Mouse (Mus musculus): Measurements from ENCODE around the gene Edc4.

Edc4 gene

GRCm38 (mm10) chr8:105866364-105867029 is 14.2 kb upstream of the Edc4 start:
- no peak for DNase-seq (ENCODE audit: low read depth in 1 of 2, low spot score in 2 of 2)

DNA sequence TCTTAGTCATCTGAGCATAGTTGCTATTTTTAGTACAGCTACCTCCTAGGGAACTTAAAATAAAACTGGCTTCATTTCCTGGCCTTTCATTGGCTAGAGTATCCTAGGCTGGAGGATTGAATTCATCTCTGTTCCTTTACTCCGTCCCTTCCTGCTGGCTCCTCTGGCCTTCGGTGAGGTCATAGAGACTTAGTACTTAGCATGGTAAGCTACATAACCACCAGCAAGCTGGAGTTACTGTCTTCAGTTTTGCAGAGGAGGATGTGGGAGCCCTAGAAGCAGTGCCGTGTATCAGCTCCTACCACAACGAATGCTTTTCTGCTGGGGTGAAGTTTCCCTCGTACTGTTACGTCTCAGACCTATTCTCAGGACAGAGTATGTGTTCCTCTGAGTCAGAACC is 6.4 kb upstream of the Edc4 start:
- no peak for DNase-seq (ENCODE audit: low read depth in 1 of 2, low spot score in 2 of 2)

DNA sequence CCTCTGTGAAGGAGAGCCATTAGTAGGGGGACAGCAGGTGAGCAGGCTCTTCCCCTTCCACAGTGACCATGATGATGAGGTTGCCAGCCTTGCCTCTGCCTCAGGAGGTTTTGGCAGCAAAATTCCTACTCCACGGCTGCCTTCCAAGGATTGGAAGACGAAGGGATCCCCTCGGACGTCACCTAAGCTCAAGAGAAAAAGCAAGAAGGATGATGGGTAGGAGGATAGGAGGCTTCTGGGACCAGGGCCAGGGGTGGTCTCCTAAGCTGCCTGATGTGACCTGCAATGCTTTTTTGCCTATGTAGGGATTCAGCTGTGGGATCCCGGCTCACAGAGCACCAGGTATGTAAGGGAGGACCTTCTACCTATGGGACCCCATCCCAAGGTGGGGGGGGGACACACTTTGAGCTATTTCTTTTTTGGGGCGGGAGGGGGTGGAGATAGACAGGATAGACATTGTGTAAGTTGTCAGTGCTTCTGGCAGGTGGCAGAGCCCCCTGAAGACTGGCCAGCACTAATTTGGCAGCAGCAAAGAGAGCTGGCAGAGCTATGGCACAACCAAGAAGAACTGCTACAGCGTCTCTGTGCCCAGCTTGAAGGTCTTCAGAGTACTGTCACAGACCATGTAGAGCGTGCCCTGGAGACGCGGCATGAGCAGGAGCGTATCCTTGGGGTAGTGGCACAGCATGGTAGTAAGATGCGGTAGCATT is 9.2 kb downstream of the Edc4 start:
- no peak for DNase-seq (ENCODE audit: low read depth in 1 of 2, low spot score in 2 of 2)

DNA sequence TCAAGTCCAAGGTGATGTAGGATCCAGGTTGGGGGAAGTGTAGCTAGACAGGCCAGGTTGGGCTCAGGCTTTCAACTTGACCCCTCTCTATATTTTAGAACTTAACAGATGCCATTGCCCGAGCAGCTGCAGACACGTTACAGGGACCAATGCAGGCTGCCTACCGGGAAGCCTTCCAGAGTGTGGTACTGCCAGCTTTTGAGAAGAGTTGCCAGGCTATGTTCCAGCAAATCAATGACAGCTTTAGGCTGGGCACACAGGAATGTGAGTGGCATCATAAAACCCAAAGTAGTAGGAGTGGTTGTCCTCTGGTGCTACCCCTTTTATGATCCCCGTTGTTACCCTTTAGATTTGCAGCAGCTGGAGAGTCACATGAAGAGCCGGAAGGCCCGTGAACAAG is 10.2 kb downstream of the Edc4 start:
- DNase-seq (ENCODE audit: low read depth in 1 of 2, low spot score in 2 of 2), result no peak

DNA sequence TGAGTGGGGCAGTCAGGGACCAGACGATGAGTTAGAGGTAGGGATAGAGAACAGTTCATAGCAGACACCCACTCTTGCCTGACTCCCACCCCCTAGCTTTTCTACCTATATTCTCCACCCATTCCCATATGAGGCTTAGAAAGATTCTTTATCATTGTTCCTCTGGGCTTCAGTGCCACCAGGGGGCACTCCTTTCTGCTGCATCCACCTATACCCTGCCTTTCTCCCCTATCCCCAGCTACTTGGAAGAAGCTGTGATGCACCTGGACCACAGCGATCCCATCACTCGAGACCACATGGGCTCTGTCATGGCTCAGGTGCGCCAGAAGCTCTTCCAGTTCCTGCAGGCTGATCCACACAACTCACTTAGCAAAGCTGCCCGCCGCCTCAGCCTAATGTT is 11.8 kb downstream of the Edc4 start:
- DNase-seq (ENCODE audit: low read depth in 1 of 2, low spot score in 2 of 2), result no peak

- DNase-seq (ENCODE audit: low read depth in 1 of 2, low spot score in 2 of 2), result no peak
Measured at GRCm38 (mm10) chr8:105893339-105893738, 12.7 kb downstream of the Edc4 start, which contains the start of gene Nrn1l. Gene Nrn1l (plus strand): TSS chr8:105893567.

GRCm38 (mm10) chr8:105897801-105898480 is 17.3 kb downstream of the Edc4 start:
- DNase-seq (ENCODE audit: low read depth in 1 of 2, low spot score in 2 of 2), result no peak

DNA sequence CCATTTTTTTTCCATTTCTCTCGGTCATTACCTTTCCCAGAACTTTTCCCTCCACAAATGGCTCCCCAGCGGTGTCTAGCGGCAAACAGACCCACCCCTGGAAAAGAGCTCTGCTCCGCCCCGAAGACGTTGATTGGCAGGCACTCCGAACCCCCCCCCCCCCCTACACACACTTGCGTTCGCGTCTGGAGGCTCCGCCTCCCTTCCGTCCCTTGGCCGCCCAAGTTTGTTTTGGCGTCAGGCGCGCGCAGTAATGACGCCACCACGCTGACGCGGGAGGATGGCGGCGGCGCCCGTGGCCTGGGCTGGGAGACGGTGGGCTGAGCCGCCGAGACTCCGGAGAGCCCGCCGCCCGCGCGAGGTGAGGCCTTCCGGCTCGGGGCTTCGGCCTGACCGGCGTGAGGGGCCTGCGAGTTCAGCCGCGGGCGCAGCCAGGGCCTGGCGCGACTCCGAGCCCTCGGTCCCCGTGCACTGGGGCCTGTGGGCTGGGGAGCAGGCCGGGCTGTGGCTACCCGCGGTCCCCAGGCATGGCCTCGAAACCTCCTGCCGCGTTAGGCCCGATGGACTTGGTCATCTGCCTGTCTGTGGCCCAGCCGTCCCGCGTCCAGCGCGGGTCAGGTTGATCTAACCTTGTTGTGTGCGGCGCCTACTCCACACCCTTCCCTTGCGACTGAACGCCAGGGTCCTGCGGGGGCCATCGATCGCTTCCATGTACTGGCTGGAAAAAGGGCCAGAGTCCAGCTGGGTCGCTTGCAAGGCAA is 19.7 kb downstream of the Edc4 start, which contains the start of gene Pskh1:
Gene Pskh1 (plus strand): TSS at position 262 of the 761 bp plus-strand sequence.
- DNase-seq (ENCODE audit: low read depth in 1 of 2, low spot score in 2 of 2), result peak; percentile 75 to 88

DNA sequence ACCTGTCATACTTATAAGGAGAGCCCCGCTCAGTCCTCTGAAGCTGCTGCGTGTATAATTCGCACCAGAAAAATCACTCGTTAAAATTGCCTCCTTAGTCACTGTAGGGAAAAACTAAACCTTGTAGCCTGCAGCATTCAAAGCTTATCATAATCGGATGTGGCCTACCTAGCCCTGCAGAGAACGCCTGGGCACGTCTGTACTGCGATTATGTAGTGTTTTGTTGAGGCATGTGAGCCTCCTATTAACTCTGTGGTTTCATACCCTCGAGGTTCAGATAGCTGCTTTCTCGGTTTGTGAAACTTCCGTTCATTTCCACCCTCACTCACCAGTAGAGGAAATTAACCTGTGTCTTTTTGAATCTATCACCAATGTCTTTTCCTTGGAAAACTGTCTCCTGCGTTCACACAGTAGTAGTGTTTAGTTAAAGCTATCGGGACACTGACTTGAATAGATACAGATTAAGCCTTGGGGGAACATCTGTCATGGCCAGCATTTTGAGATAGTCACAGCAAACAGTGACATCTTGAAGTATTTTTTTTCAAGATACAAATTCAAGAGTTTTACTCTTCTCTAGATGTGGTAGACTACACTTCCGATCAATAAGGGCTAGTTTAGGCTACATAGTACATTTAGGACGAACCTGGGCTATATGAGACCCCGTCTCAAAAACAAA is 20.4 kb downstream of the Edc4 start:
- DNase-seq (ENCODE audit: low read depth in 1 of 2, low spot score in 2 of 2), result no peak

GRCm38 (mm10) chr8:105919390-105919789 is 38.7 kb downstream of the Edc4 start:
- DNase-seq (ENCODE audit: low read depth in 1 of 2, low spot score in 2 of 2), result no peak

- no peak for DNase-seq (ENCODE audit: low read depth in 1 of 2, low spot score in 2 of 2)
Measured at GRCm38 (mm10) chr8:105925123-105925522, 44.4 kb downstream of the Edc4 start.

DNA sequence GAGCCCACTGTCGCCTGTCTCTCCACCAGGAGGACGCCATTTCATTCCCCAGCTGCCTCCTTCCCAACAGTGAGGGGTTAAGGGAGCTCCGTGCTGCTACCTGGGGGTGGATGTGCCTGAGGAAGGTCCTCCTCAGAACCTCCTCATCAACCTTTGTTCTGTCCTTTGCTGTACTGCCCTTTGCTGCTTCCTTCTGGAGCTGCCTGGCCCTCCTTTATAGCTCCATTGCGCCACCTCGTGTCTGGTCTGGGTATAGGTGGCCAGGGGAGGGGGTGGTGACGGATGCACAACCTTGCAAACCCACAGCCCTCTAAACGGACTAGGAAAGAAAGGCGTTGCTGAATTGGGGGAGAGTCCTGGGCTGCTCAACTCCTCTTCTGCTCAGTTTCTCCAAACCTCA is 49.9 kb downstream of the Edc4 start:
- peak; percentile 23 to 75 for DNase-seq (ENCODE audit: low read depth in 1 of 2, low spot score in 2 of 2)

DNA sequence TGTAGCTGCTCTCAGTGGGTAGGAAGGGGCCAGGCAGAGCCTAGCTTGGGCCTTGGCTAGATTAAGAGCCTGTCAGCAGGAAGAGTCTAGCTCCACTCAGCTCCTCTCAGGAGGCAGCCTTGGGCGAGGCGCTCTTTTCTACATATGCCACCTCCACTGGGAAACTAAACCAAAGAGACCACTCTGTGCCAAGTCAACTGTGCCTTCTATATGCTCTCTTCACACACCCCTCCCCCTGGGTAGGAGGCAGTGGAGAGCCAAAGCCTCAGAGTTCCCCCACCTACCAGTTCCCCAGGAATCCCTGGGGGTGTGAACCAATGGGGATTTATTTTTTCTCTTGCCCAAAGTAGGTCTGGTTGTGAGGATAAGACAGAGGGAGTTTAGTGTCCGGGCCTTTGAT is 50.6 kb downstream of the Edc4 start:
- no peak for DNase-seq (ENCODE audit: low read depth in 1 of 2, low spot score in 2 of 2)

DNA sequence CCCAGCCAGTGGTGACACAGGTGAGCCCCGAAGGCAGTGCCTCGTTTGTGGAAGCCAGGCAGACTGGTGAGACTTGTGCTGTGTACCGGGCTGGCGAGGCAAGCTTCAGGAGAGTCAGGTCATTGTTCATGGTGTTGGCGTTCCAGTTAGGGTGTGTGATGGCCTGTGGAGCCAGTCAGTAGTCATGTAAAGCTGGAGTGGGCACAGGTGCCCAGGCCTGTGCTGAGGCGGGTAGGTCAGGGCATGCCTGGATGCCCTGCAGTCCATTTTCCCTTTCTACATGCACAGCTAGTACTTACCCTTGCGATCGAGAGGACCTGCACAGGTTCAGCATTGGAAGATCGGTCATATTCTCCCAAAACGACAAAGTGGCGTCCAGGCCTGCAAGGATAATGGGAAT is 51.8 kb downstream of the Edc4 start:
- DNase-seq (ENCODE audit: low read depth in 1 of 2, low spot score in 2 of 2), result no peak

- DNase-seq (ENCODE audit: low read depth in 1 of 2, low spot score in 2 of 2), result no peak
Measured at GRCm38 (mm10) chr8:105933762-105934161, 53.1 kb downstream of the Edc4 start, which contains the start of gene Ctrl. Gene Ctrl (minus strand): TSS chr8:105933862.

DNA sequence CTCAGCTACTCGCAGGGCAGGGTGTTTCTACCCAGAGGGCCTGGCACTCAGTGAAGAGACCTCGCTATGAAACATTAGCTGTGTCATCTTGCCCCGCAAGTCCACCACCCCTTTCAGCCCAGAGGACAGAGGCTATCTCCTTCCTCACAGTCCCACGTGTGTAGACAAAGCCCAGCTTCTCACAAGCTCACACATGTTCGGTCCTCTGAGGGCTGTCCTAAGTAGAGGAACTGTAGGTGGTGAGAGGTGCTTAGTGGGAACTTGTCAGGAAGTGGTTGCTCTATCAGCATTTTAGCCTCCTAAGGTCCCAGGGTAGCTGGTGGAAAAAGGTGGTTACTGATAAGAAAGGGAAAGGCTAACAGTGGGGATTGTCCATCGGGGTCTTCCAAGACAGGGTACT is 54.4 kb downstream of the Edc4 start:
- DNase-seq (ENCODE audit: low read depth in 1 of 2, low spot score in 2 of 2), result no peak

DNA sequence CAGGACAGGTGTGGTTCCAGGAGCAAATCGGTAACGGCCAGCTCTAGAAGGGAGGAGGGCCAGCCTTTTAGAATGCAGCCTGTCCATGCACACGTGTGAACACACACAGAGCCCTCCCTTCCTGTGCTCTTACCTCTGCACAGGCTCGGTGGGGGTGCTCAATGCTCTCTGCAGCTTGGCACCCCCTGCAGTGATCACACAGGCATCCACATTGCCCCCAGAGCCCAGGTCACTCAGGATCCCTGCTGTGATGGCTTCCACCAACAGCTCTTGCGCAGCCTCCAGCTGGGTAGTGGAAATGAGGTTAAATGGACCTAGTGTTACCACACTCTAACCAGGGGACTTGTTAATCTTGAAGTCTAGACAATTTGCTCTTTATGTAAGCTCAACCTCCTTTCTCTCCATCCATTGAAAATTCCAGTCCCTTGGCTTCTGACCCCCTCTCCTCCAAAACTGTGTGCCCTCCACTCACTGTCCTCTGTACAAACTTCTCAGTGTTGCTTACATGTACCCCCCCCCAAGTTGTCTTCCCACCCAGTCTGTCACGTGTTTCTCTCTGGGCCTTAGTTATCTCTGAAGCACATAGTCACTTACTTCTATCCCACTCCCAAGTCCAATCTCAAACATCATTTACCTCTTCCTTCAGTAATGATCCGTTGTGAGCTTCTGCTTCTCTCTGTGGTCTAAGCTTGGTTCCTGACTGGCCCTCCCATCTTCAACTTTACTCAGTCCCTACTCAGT is 55.4 kb downstream of the Edc4 start:
- DNase-seq (ENCODE audit: low read depth in 1 of 2, low spot score in 2 of 2), result no peak

DNA sequence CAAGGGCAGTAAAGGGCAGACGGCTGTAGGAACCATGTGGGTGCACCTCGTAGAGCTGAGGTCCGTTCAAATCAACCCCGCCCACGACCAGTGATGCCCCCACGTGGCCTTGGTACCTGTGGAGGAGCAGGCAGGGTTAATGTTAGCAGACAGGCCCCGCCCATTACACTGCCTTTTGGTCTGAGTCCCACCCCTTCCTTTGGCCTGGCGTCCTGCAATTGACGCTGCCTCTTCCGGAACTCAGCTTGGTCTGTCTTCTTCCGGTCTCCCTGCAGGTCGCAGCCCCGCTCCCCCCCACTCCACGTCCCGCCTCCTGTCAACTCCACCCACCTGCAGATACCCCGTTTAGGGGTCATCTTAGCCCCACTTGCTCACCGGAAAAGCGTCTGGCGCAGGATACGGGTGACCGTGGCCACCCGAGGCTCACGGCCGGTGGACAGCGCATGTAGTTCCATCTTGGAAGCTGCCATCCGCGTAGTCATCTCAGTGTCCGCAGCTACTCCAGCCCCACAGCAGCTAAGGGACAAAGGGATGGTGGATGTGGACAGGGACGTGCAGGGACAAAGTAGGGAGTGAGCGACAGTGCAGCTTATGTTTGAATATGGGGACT is 56.3 kb downstream of the Edc4 start:
- DNase-seq (ENCODE audit: low read depth in 1 of 2, low spot score in 2 of 2), result peak; percentile 22 to 40

DNA sequence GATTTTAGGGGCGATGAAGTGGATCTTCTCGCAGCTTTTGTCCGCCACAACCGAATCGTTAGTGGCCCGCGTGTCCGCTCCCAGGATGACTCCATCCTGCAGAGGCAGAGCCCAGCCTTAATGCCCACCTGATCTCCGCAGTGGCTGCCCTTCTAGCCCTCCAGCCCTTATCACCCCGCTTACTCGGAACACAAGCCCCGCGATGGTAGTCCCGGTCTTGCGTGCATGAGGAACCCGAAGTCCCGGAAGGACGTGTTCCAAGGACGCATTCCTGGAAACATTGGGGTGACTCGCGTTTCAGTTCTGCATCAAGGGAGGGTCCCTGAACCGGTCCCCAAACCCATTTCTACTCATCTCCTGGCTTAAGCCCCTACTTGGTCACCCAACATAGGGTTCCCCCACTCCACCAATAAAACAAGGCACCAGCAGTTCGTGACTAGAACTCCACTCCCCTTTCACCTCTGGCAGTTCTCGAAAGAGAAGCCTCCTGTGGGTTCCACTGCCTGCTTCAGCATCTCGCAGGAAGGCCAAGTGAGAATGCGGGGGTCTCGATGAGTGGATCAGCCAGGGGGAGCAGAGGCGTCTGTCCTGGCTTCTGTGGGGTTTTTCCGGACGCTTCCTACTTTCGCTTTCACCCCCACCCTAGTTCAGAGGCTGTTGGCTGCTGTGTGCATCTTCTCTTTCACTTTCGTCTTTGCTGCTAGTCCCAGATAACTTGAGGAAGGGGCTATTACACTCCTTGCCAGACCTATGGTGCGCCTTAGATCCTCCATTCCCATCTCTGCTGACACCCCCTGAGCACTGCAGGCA is 57.0 kb downstream of the Edc4 start:
- DNase-seq (ENCODE audit: low read depth in 1 of 2, low spot score in 2 of 2), result peak; percentile 16 to 33
